Mouse (Mus musculus) hindbrain, embryonic 10.5 days (tissue): ENCODE measurements around the gene Ctnnb1. TPM values are rescaled to one million over a fixed set of nuclear protein-coding genes. Genes with fewer than 3 reads are reported as not detected.
A peak's percentile ranks its signal among the peaks of the same experiment; 100 is the strongest.

Experiments
- DNase-seq: peaks from one replicate; pipeline ENCODE4 v3.0.0-alpha.2; 2017; ENCODE audit warnings: low spot score
- H3K27ac ChIP-seq: fragments of 300-500 bp; sonication (generic); 2 replicates; pipeline ENCODE4 v1.5.1; 2016; ENCODE audit warnings: mild to moderate bottlenecking, moderate library complexity
- H3K27me3 ChIP-seq: fragments of 300-500 bp; sonication (generic); 2 replicates; pipeline ENCODE4 v1.6.1; 2016; ENCODE audit warnings: mild to moderate bottlenecking; ENCODE audit not compliant: poor library complexity, insufficient read depth, severe bottlenecking
- H3K36me3 ChIP-seq: fragments of 300-500 bp; sonication (generic); 2 replicates; pipeline ENCODE4 v1.6.1; 2016; ENCODE audit warnings: mild to moderate bottlenecking, moderate library complexity
- H3K4me1 ChIP-seq: fragments of 300-500 bp; sonication (generic); replicated peaks from 2 replicates; pipeline ENCODE4 v1.6.1; 2016; ENCODE audit warnings: mild to moderate bottlenecking
- H3K4me3 ChIP-seq: fragments of 300-500 bp; sonication (generic); 2 replicates; pipeline ENCODE4 v1.5.1; 2016; ENCODE audit warnings: mild to moderate bottlenecking, moderate library complexity
- H3K9me3 ChIP-seq: fragments of 300-500 bp; sonication (generic); 2 replicates; pipeline ENCODE4 v1.6.1; 2016; ENCODE audit warnings: mild to moderate bottlenecking, moderate library complexity
- WGBS: fragments of 180-500 bp; shearing (Covaris S2); methylation state at CpG from one replicate; pipeline ENCODE4 v1.1.7; 2016; 5-methylcytosine and 5-hydroxymethylcytosine counted together
- polyA plus RNA-seq: library from polyadenylated mRNA; unstranded; fragments of >200 nt; fragmentation: Nextera tagmentation; extraction: Ambion mirVana; gene quantifications from 2 replicates; pipeline ENCODE4 v1.2.1, GENCODE M21; 2016

The Ctnnb1 gene
- polyA plus RNA-seq, 1 experiment from 2014 or later = 496 TPM

DNA sequence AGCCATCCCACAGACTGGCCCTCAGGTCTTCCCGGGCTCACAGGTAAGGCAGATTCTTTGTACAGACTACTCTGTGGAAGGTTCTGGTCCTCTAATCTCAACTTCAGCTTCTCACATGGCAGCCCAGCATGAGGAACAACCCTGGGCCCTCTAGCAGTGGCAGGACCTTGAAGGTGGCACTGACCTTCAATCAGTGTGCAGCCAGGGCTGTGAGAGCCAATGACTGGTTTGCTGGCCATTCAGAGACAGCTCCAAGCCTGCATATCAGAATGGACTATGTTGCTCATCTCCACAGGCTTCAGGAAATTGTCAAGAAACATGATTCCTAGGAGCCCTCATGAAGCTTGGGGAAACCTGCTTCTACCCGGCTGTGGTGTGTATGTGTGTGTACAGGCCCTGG is 45.2 kb downstream of the Ctnnb1 start:
- WGBS = 84% methylated on average over 2 of the region's 2 CpGs
- Histone ChIP-seq H3K27ac (no peak overlapping the region), H3K4me3 (no peak overlapping the region), H3K36me3 (peaks cover 17% of the 10 kb centered on the region), H3K9me3 (no peaks in the 10 kb centered on the region), H3K4me1 (0 out of 2 replicates have a peak, but pooled peaks cover 9% of the 10 kb centered on the region), H3K27me3 (no peaks in the 10 kb centered on the region)
- DNase-seq = no peak

- H3K27ac ChIP-seq = no peak overlapping the region
- H3K36me3 ChIP-seq = 0 out of 2 replicates have a peak, but pooled peaks cover 4% of the 10 kb centered on the region
- H3K4me1 ChIP-seq = peaks cover 23% of the 10 kb centered on the region
- no peaks in the 10 kb centered on the region for H3K9me3 ChIP-seq
- no peak overlapping the region for H3K4me3 ChIP-seq
- no peak for DNase-seq
- 84% methylated on average over 5 of the region's 5 CpGs for WGBS
- no peaks in the 10 kb centered on the region for H3K27me3 ChIP-seq
Observed at GRCm38 (mm10) chr9:120976158-120976557, 47.1 kb downstream of the Ctnnb1 start.

GRCm38 (mm10) chr9:120976856-120977255 is 47.8 kb downstream of the Ctnnb1 start:
- 92% methylated on average over 4 of the region's 4 CpGs for WGBS

GRCm38 (mm10) chr9:120981777-120982176 is 52.8 kb downstream of the Ctnnb1 start:
- no peaks in the 10 kb centered on the region for H3K9me3 ChIP-seq
- no peak for DNase-seq
- H3K36me3 ChIP-seq = peaks cover 10% of the 10 kb centered on the region; the same call in 1 of the 2 replicates
- 89% methylated on average over 7 of the region's 7 CpGs for WGBS
- H3K4me1 ChIP-seq = peaks cover 54% of the 10 kb centered on the region
- H3K27ac ChIP-seq = no peak overlapping the region
- H3K27me3 ChIP-seq = no peaks in the 10 kb centered on the region
- no peak overlapping the region for H3K4me3 ChIP-seq

More at GRCm38 (mm10) chr9:120976856-120977255, 47.8 kb downstream of the Ctnnb1 start:
- H3K36me3 ChIP-seq = 0 out of 2 replicates have a peak, but pooled peaks cover 4% of the 10 kb centered on the region
- H3K4me3 ChIP-seq = no peak overlapping the region
- no peak overlapping the region for H3K27ac ChIP-seq
- H3K9me3 ChIP-seq = no peaks in the 10 kb centered on the region
- no peaks in the 10 kb centered on the region for H3K27me3 ChIP-seq
- peaks cover 28% of the 10 kb centered on the region for H3K4me1 ChIP-seq
- DNase-seq = no peak

- Histone ChIP-seq H3K4me1 (peaks cover 69% of the 10 kb centered on the region), H3K9me3 (no peaks in the 10 kb centered on the region), H3K27me3 (no peaks in the 10 kb centered on the region), H3K36me3 (peaks cover 10% of the 10 kb centered on the region; the same call in 1 of the 2 replicates), H3K4me3 (no peak overlapping the region), H3K27ac (peak overlapping the region; percentile 1; the same call in 1 of the 2 replicates)
- no peak for DNase-seq
- 88% methylated on average over 8 of the region's 8 CpGs for WGBS
Observed at GRCm38 (mm10) chr9:120983849-120984248, 54.8 kb downstream of the Ctnnb1 start.

DNA sequence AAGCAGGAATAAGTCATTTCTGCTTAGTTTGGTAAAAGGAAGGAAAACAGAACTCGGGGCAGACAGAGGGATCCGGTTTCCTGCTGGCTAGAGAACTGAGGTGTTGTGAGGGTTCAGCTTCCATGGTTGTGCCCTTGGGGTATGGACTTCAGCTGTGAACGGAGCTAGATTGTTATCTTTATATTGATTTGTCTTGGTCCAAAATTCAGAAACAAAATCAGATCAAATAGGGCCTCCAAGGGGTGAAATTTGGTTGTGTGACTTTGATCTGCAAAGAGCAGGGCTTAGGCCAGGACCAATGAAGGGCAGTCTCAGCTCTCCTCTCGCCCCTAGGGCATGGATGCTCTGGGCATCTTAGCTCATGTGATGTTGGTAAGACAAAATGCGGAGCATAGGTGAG is 55.5 kb downstream of the Ctnnb1 start:
- H3K4me3 ChIP-seq = no peak overlapping the region
- no peaks in the 10 kb centered on the region for H3K9me3 ChIP-seq
- peaks cover 68% of the 10 kb centered on the region for H3K4me1 ChIP-seq
- H3K27me3 ChIP-seq = no peaks in the 10 kb centered on the region
- peaks cover 10% of the 10 kb centered on the region; the same call in 1 of the 2 replicates for H3K36me3 ChIP-seq
- DNase-seq = no peak
- no peak overlapping the region for H3K27ac ChIP-seq
- 85% methylated on average over 5 of the region's 5 CpGs for WGBS

DNA sequence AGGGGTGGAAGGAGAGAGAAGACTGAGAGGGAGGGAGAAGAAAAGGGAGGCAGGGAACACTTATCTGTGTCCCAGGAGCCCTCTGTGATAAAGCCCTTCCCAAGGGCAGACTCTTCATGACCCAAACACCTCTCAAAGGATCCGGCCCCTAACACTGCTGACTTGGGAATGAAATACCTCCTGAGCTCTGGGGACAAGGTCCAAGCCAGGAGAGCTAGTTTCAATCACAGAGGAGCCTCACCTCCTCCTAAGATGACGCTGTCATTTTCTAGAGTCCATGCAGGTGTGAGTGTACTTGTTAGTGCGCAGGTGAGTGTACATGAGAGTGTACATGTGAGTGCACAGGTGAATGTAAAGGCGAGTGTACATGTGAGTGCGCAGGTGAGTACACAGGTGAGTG is 56.0 kb downstream of the Ctnnb1 start:
- H3K36me3 ChIP-seq = peaks cover 10% of the 10 kb centered on the region; the same call in 1 of the 2 replicates
- WGBS = 94% methylated on average over 5 of the region's 5 CpGs
- H3K9me3 ChIP-seq = no peaks in the 10 kb centered on the region
- no peak overlapping the region for H3K27ac ChIP-seq
- no peak overlapping the region for H3K4me3 ChIP-seq
- DNase-seq = no peak
- H3K27me3 ChIP-seq = no peaks in the 10 kb centered on the region
- H3K4me1 ChIP-seq = peaks cover 70% of the 10 kb centered on the region

GRCm38 (mm10) chr9:120985524-120985923 is 56.5 kb downstream of the Ctnnb1 start:
- Histone ChIP-seq H3K4me1 (peaks cover 71% of the 10 kb centered on the region), H3K27me3 (no peaks in the 10 kb centered on the region)

DNA sequence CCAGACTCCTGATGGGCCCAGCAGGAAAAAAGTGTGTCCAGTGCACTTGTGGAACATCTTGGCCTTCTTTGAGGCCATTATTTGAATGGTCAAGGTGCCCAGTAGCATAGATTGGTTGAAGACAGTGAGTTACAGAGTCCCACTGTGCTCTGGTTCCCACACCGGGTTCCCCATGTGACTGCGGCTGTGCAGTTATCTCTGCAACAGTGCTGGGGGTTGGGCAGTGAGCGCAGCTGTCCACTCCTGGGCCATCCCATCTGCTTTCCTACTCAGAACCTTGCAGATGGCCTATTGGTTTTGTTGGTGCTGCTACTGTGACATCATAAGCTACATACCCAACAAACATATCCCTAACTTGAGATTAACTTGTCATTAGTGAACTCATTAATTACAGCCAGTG is 57.2 kb downstream of the Ctnnb1 start:
- DNase-seq = no peak
- H3K4me1 ChIP-seq = peaks cover 73% of the 10 kb centered on the region

More at GRCm38 (mm10) chr9:120985524-120985923, 56.5 kb downstream of the Ctnnb1 start:
- no peak overlapping the region for H3K4me3 ChIP-seq
- DNase-seq = no peak
- 94% methylated on average over 5 of the region's 5 CpGs for WGBS
- peaks cover 10% of the 10 kb centered on the region; the same call in 1 of the 2 replicates for H3K36me3 ChIP-seq
- no peaks in the 10 kb centered on the region for H3K9me3 ChIP-seq
- H3K27ac ChIP-seq = no peak overlapping the region

DNA sequence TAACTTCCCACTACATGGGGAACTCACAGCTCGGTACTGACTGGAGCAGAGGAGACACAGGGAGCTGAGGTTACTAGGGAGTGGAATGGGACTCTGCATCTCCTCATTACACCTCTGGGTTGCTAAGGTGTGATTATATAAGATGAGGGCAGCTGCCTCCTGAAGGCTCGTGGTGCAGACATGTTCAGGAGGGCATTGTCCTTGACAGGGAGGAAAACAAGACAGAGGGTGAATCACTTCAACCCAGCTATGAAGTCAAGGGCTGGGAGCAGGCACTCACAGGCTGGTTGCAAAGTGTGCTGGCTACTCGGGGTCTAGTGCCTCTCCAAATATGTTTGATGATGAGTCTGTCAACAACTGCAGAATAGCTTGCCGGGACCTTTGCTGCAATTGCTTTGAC is 58.0 kb downstream of the Ctnnb1 start:
- Histone ChIP-seq H3K27me3 (no peaks in the 10 kb centered on the region), H3K9me3 (no peaks in the 10 kb centered on the region), H3K4me3 (no peak overlapping the region), H3K4me1 (peaks cover 69% of the 10 kb centered on the region), H3K27ac (no peak overlapping the region), H3K36me3 (peaks cover 10% of the 10 kb centered on the region; the same call in 1 of the 2 replicates)
- DNase-seq = no peak
- WGBS = 76% methylated on average over 4 of the region's 4 CpGs

More for the DNA sequence above, 57.2 kb downstream of the Ctnnb1 start:
- H3K4me3 ChIP-seq = no peak overlapping the region
- H3K27ac ChIP-seq = no peak overlapping the region
- H3K36me3 ChIP-seq = peaks cover 10% of the 10 kb centered on the region; the same call in 1 of the 2 replicates
- WGBS = 92% methylated on average over 3 of the region's 3 CpGs
- no peaks in the 10 kb centered on the region for H3K9me3 ChIP-seq
- no peaks in the 10 kb centered on the region for H3K27me3 ChIP-seq

GRCm38 (mm10) chr9:120988088-120988487 is 59.1 kb downstream of the Ctnnb1 start:
- DNase-seq = no peak

GRCm38 (mm10) chr9:120989806-120990700 is 61.0 kb downstream of the Ctnnb1 start:
- Histone ChIP-seq H3K9me3 (no peaks in the 10 kb centered on the region), H3K4me3 (no peak overlapping the region), H3K36me3 (peaks cover 10% of the 10 kb centered on the region; the same call in 1 of the 2 replicates), H3K4me1 (peaks cover 67% of the 10 kb centered on the region), H3K27ac (peak overlapping the region; percentile 40; the same call in 1 of the 2 replicates), H3K27me3 (no peaks in the 10 kb centered on the region)
- no peak for DNase-seq
- WGBS = 68% methylated on average over 15 of the region's 15 CpGs

More at GRCm38 (mm10) chr9:120988088-120988487, 59.1 kb downstream of the Ctnnb1 start:
- Histone ChIP-seq H3K27ac (peak overlapping the region; percentile 56), H3K27me3 (no peaks in the 10 kb centered on the region), H3K36me3 (peaks cover 10% of the 10 kb centered on the region; the same call in 1 of the 2 replicates), H3K9me3 (no peaks in the 10 kb centered on the region), H3K4me3 (no peak overlapping the region), H3K4me1 (peaks cover 63% of the 10 kb centered on the region)
- 48% methylated on average over 9 of the region's 9 CpGs for WGBS

DNA sequence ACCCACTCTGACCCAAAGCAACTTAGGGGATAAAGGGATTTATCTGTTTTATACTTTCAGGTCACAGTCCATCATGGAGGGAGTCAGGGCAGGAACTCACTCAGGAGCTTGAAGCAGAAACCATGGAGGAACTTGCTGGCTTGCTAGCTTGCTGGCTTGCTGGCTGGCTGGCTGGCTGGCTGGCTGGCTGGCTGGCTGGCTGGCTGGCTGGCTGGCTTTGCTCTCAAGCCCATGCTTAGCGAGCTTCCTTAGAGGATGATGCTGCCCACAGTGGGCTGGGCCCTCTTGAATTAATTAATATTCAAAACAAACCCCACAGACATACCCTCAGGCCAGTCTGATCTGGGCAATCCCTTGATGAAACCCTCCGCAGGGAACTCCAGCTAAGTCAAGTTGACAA is 62.8 kb downstream of the Ctnnb1 start:
- no peak for DNase-seq
- H3K27me3 ChIP-seq = no peaks in the 10 kb centered on the region
- H3K9me3 ChIP-seq = no peaks in the 10 kb centered on the region
- H3K27ac ChIP-seq = no peak overlapping the region
- 79% methylated on average over 2 of the region's 2 CpGs for WGBS
- no peaks in the 10 kb centered on the region for H3K36me3 ChIP-seq
- peaks cover 65% of the 10 kb centered on the region for H3K4me1 ChIP-seq
- H3K4me3 ChIP-seq = no peak overlapping the region
